Mouse (Mus musculus) spleen, adult 2 months (tissue): ENCODE data around the gene Ephb1.

Experiments used
- CTCF ChIP-seq: fragments of 200-500 bp; IDR thresholded peaks from 2 replicates; pipeline ENCODE4 v1.5.1; 2011; ENCODE audit warnings: mild to moderate bottlenecking, inconsistent platforms; ENCODE audit not compliant: insufficient read depth, insufficient read length, insufficient replicate concordance; ENCODE audit errors: extremely low read depth
- POLR2A ChIP-seq: fragments of 200-500 bp; IDR thresholded peaks from 2 replicates; pipeline ENCODE4 v1.6.1; 2011; ENCODE audit warnings: low read depth, low read length, inconsistent platforms

GRCm38 (mm10) chr9:102298741-102299140 is 55.8 kb downstream of the Ephb1 start:
- TF ChIP-seq CTCF (no peak), POLR2A (no peak)
